Mouse (Mus musculus) midbrain, embryonic 13.5 days (tissue): Measurements from ENCODE around the gene Dennd4c. TPM values are rescaled to one million over a fixed set of nuclear protein-coding genes. Genes with fewer than 3 reads are reported as not detected.

ENCODE experiments used
- ATAC-seq: fragments of 200-750 bp; cut with Nextera tagmentation; 2 replicates; pipeline ENCODE4 v1.8.0; 2017; ENCODE audit warnings: mild to moderate bottlenecking, moderate TSS enrichment, moderate library complexity
- H3K27ac ChIP-seq: fragments of 300-500 bp; sonication (generic); 2 replicates; pipeline ENCODE4 v1.5.1; 2015; ENCODE audit warnings: inconsistent platforms, mild to moderate bottlenecking, moderate library complexity
- H3K27me3 ChIP-seq: fragments of 300-500 bp; sonication (generic); 2 replicates; pipeline ENCODE4 v1.6.1; 2015; ENCODE audit warnings: mild to moderate bottlenecking, inconsistent platforms
- H3K36me3 ChIP-seq: fragments of 300-500 bp; sonication (generic); 2 replicates; pipeline ENCODE4 v1.6.1; 2015; ENCODE audit warnings: mild to moderate bottlenecking, inconsistent platforms
- H3K4me1 ChIP-seq: fragments of 300-500 bp; sonication (generic); replicated peaks from 2 replicates; pipeline ENCODE4 v1.6.1; 2015; ENCODE audit warnings: inconsistent platforms
- H3K4me2 ChIP-seq: fragments of 300-500 bp; sonication (generic); replicated peaks from 2 replicates; pipeline ENCODE4 v1.6.1; 2015; ENCODE audit warnings: moderate library complexity, mild to moderate bottlenecking, inconsistent platforms
- H3K4me3 ChIP-seq: fragments of 300-500 bp; sonication (generic); replicated peaks from 2 replicates; pipeline ENCODE4 v1.5.1; 2015; ENCODE audit warnings: mild to moderate bottlenecking, inconsistent platforms
- H3K9ac ChIP-seq: fragments of 300-500 bp; sonication (generic); replicated peaks from 2 replicates; pipeline ENCODE4 v1.6.1; 2015; ENCODE audit warnings: mild to moderate bottlenecking, inconsistent platforms
- H3K9me3 ChIP-seq: fragments of 300-500 bp; sonication (generic); 2 replicates; pipeline ENCODE4 v1.6.1; 2016; ENCODE audit warnings: mild to moderate bottlenecking, inconsistent platforms
- WGBS: fragments of 180-500 bp; shearing (Covaris S2); methylation state at CpG from one replicate; pipeline ENCODE4 v1.1.7; 2015; 5-methylcytosine and 5-hydroxymethylcytosine counted together
- polyA plus RNA-seq: library from polyadenylated mRNA; unstranded; fragments of >200 nt; fragmentation: Nextera tagmentation; extraction: Ambion mirVana; gene quantifications from 2 replicates; pipeline ENCODE4 v1.2.1, GENCODE M21; 2015

Dennd4c gene
- polyA plus RNA-seq, 1 experiment from 2014 or later: 3.5 TPM

DNA sequence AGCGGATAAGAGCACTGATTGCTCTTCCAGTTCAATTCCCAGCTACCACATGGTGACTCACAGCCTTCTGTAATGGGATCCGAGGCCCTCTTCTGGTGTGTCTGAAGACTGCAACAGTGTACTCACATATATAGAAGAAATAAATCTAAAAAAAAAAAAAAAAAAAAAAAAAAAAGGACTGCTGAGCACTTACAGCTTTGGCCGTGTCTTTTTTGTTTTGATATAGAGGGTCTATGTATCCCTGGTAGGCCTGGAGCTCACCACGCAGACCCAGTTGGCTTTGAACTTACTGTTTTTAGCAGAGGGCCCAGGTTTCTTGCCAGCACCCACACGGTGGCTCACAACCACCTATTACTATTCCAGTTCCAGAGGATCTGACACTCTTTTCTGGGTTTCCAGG, 115.7 kb downstream of the Dennd4c start:
- no peaks in the 10 kb centered on the region for H3K4me1 ChIP-seq
- no peak for ATAC-seq
- no peak overlapping the region for H3K4me2 ChIP-seq
- no peaks in the 10 kb centered on the region for H3K36me3 ChIP-seq
- no peak overlapping the region for H3K27ac ChIP-seq
- H3K9me3 ChIP-seq: no peaks in the 10 kb centered on the region
- H3K27me3 ChIP-seq: no peaks in the 10 kb centered on the region
- 82% methylated on average over 5 of the region's 5 CpGs for WGBS
- H3K9ac ChIP-seq: no peak overlapping the region
- H3K4me3 ChIP-seq: no peak overlapping the region

DNA sequence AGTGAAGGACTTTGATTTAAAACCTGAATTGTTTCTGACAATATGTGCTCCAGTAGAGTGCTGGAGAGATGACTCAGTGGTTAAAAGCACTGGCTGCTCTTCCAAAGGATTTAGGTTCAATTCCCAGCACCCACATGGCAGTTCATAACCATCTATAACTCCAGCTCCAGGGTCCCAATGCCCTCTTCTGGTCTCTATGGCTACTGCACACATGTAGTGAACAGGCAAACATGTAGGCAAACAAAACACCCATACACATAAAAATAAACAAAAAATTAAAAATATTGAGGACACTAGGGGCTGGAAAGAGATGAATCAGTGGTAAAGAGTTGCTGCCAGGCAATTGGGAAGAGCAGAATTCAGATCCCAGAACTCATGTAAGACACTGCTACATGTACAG, 123.6 kb downstream of the Dennd4c start:
- ATAC-seq: no peak
- Histone ChIP-seq H3K4me3 (no peak overlapping the region), H3K27me3 (peaks cover 19% of the 10 kb centered on the region), H3K27ac (no peak overlapping the region), H3K4me1 (peaks cover 23% of the 10 kb centered on the region), H3K4me2 (no peak overlapping the region), H3K36me3 (no peaks in the 10 kb centered on the region), H3K9me3 (no peaks in the 10 kb centered on the region), H3K9ac (no peak overlapping the region)

DNA sequence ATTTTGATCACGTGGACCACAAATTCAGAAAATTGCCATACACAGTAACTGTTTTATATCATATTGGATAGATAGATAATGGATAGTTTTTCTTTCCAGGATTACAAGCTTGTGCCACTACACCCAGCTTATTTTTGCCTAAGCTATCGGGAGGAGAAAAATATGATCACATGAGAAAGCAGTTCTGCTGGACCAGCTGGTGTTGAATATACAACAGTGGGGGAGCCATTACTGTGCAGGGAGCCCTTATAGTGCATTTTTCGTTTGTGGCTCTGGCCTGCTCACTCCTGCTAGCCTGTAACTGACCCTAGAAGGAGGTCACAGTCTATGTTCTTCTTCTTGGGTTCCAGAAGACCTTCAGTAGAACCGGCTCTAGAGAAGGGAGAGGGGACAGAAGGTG, 124.7 kb downstream of the Dennd4c start:
- Histone ChIP-seq H3K9ac (no peak overlapping the region), H3K36me3 (no peaks in the 10 kb centered on the region), H3K4me3 (no peak overlapping the region), H3K9me3 (no peaks in the 10 kb centered on the region), H3K4me1 (peaks cover 23% of the 10 kb centered on the region), H3K27ac (no peak overlapping the region), H3K4me2 (no peak overlapping the region), H3K27me3 (peaks cover 19% of the 10 kb centered on the region)
- ATAC-seq: no peak
- 56% methylated on average over 4 of the region's 4 CpGs for WGBS

DNA sequence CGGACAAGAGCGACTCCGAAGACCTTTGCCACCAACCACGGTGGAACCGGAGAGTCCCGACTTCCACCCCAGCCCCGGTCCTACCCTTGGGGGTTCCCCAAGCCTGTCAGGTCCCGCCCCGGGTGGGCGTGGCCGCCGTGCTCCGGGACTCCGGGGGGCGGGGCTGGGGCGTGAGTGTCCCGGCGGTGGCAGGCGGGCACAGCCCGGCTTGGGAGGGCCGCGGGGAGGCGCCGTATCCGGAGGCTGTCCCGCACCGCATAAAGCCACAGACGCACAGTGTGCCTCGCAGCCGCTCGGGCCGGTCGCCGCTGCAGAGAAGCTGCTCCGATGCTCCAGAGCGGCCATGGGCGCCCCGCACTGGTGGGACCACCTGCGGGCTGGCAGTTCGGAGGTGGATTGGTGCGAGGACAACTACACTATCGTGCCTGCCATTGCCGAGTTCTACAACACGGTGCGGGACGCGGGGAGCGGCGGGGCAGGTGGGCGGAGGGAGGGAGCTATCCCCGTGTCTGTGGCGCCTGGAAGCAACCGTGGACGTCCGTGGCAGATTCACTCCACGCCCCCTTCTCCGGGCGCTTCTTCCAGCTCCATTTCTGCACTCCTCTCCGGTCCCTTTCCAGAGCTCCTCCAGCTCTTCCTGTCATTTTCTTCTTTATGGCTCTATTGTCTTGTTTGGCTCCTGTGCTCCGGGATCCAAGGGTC, 125.9 kb downstream of the Dennd4c start, which contains the start of gene Acer2:
Gene Acer2 (plus strand): TSS at position 251 of the 702 bp plus-strand sequence.
- peak within 1 kb of the TSS; percentile 62 for H3K27ac ChIP-seq
- 0% methylated on average over 56 of the region's 60 CpGs for WGBS

DNA sequence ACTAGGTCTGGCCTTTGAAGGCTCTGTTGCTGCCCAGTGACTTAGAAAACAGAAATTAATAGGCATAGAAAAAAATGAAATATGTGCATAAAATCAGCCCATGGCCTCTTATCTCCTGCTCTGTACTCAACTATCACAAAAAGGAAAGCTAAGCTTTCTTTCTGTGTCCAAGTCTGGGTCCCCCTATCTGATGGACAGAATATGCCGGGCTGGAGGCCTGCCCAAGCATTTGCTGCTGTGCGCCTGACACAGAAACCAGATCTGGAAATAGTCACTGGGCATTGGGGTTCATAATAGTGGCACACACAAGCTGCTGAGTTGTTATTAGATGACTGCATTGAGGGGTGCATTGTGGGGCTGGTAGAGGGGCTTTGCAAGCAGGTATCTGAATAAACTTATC, 131.1 kb downstream of the Dennd4c start:
- Histone ChIP-seq H3K27ac (no peak overlapping the region), H3K36me3 (no peaks in the 10 kb centered on the region), H3K4me1 (peaks cover 17% of the 10 kb centered on the region), H3K27me3 (peaks cover 15% of the 10 kb centered on the region; the same call in 1 of the 2 replicates), H3K9me3 (no peaks in the 10 kb centered on the region), H3K4me3 (no peak overlapping the region), H3K9ac (no peak overlapping the region), H3K4me2 (no peak overlapping the region)
- WGBS: 93% methylated on average over 2 of the region's 2 CpGs
- no peak for ATAC-seq

More for the DNA sequence above, 125.9 kb downstream of the Dennd4c start, which contains the start of gene Acer2:
- Histone ChIP-seq H3K27me3 (peaks cover 19% of the 10 kb centered on the region), H3K9me3 (no peaks in the 10 kb centered on the region), H3K4me3 (peak within 1 kb of the TSS; percentile 72), H3K4me1 (peaks cover 23% of the 10 kb centered on the region), H3K36me3 (no peaks in the 10 kb centered on the region), H3K4me2 (peak within 1 kb of the TSS; percentile 90), H3K9ac (peak within 1 kb of the TSS; percentile 79)
- ATAC-seq: peak; percentile 96

DNA sequence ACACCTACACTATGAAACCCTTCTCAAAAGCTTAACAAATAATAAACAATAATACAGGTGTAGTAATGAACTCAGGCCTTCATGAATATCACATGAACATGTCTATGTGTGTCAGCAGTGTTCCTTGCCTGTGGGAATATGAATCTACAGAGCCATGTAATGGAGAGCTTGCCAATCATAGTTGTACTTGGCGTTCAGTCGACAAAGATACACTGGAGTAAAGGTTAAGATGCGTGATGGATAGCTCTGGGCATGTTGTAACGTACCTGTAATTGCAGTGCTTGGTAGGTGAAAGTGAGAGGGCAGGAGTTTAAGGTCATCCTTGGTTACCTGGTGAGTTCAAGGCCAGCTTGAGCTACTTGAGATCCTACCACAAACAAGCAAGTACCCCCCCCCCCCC, 132.8 kb downstream of the Dennd4c start:
- H3K9ac ChIP-seq: no peak overlapping the region
- no peak overlapping the region for H3K4me2 ChIP-seq
- H3K4me1 ChIP-seq: peaks cover 2% of the 10 kb centered on the region; the same call in 1 of the 2 replicates
- H3K27ac ChIP-seq: no peak overlapping the region
- H3K9me3 ChIP-seq: no peaks in the 10 kb centered on the region
- no peak for ATAC-seq
- H3K27me3 ChIP-seq: peaks cover 6% of the 10 kb centered on the region; the same call in 1 of the 2 replicates
- H3K36me3 ChIP-seq: no peaks in the 10 kb centered on the region
- 86% methylated on average over 4 of the region's 4 CpGs for WGBS
- H3K4me3 ChIP-seq: no peak overlapping the region

DNA sequence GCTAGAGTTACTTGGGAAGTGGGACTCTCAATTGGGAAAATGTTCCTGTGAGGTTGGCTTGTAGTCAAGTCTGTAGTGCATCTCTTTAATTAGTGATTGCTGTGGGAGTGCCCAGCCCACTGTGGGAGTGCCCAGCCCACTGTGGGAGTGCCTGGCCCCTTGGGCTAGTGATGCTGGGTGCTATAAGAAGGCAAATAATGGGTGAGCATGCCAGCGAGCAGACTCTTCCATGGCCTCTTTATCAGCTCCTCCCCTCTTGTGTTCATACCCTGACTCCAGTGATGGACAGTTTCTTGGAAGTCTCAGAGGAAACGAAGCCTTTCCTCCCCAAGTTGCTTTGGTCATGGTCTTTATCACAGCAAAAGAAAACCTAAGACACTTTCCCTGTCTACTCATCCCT, 134.1 kb downstream of the Dennd4c start:
- no peak overlapping the region for H3K9ac ChIP-seq
- no peaks in the 10 kb centered on the region for H3K36me3 ChIP-seq
- no peak overlapping the region for H3K27ac ChIP-seq
- no peak for ATAC-seq
- H3K4me1 ChIP-seq: no peaks in the 10 kb centered on the region
- H3K9me3 ChIP-seq: no peaks in the 10 kb centered on the region
- H3K4me3 ChIP-seq: no peak overlapping the region
- 67% methylated on average over 2 of the region's 2 CpGs for WGBS
- H3K4me2 ChIP-seq: no peak overlapping the region
- H3K27me3 ChIP-seq: no peaks in the 10 kb centered on the region

DNA sequence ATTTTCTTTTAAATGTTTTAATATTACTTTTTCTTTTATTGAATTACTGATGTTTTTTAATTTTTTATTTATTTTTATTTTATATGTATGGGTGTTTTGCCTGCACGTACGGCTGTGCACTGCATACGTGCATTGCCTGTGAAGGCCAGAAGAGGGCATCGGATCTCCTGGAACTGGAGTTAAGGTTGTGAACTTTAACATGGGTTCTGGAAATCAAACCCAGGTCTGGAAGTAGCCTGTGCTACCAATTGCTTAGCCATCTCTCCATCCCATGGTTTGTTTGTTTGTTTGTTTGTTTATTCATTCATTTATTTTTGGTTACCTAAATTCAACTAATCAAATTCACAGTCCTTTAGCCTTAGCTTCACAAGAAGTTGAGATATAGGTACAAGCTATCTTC, 136.6 kb downstream of the Dennd4c start:
- no peak for ATAC-seq
- Histone ChIP-seq H3K4me3 (no peak overlapping the region), H3K27me3 (no peaks in the 10 kb centered on the region), H3K9ac (no peak overlapping the region), H3K4me2 (no peak overlapping the region), H3K27ac (no peak overlapping the region), H3K36me3 (no peaks in the 10 kb centered on the region), H3K9me3 (no peaks in the 10 kb centered on the region), H3K4me1 (no peaks in the 10 kb centered on the region)
- 53% methylated on average over 4 of the region's 4 CpGs for WGBS

DNA sequence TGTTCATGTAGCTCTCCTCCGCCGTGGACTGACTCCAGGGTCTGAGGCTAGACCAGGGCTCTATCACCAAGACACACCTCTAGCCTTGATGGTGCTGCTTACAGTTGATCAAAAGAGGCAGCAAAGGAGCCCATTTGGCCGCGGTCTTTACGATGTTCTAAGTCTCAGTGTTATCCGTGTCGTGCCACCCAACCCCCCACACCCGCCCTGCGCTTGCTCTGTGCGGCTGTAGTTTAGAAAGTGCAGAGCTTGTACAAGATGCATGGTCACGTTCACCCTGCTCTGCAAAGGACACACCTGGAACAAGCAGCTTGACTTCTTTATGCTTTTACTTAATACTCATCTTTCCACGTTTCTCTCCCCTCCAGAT, 137.4 kb downstream of the Dennd4c start:
- Histone ChIP-seq H3K9ac (no peak overlapping the region), H3K4me3 (0 out of 2 replicates have a peak overlapping the region, but pooled peaks have one; percentile 5), H3K9me3 (no peaks in the 10 kb centered on the region), H3K27me3 (no peaks in the 10 kb centered on the region), H3K36me3 (no peaks in the 10 kb centered on the region), H3K4me1 (no peaks in the 10 kb centered on the region), H3K4me2 (peak overlapping the region; percentile 37), H3K27ac (no peak overlapping the region)
- ATAC-seq: peak; percentile 53; the same call in 1 of the 2 replicates
- WGBS: 67% methylated on average over 12 of the region's 12 CpGs

DNA sequence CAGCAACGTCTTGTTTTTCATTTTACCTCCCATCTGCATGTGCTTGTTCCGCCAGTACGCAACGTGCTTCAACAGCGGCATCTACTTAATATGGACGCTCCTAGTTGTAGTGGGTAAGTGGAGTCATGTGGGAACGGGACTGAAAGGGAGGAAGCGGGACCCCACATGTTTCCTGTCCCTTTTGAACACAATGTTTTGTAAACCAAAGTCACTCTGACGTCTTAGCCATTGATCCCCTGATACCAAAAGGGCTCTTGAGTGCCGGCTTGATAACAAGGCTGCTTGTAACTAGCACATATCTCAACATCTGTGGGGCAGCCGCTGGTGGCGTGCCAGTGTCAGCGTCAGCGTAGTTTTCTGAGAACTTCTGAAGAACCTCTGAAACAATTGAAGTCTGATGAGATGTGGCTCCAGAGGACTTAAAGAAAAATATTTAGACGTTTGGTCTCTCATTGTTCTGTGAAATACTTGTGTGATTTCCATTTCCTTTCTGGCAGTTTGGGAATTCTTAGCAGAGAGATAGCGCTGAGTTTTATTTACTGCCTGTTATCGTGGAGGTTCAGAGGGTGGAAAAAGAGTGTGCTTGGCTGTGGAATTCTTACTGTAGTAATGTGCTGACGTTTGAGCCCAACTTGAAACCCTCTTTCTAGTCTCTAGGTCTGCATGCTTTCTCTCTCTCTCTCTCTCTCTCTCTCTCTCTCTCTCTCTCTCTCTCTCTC, 138.0 kb downstream of the Dennd4c start:
- H3K9me3 ChIP-seq: no peaks in the 10 kb centered on the region
- ATAC-seq: no peak
- no peak overlapping the region for H3K27ac ChIP-seq
- 0 out of 2 replicates have a peak overlapping the region, but pooled peaks have one; percentile 5 for H3K4me3 ChIP-seq
- peak overlapping the region; percentile 37 for H3K4me2 ChIP-seq
- H3K9ac ChIP-seq: no peak overlapping the region
- H3K27me3 ChIP-seq: no peaks in the 10 kb centered on the region
- WGBS: 48% methylated on average over 18 of the region's 18 CpGs
- no peaks in the 10 kb centered on the region for H3K4me1 ChIP-seq
- no peaks in the 10 kb centered on the region for H3K36me3 ChIP-seq

DNA sequence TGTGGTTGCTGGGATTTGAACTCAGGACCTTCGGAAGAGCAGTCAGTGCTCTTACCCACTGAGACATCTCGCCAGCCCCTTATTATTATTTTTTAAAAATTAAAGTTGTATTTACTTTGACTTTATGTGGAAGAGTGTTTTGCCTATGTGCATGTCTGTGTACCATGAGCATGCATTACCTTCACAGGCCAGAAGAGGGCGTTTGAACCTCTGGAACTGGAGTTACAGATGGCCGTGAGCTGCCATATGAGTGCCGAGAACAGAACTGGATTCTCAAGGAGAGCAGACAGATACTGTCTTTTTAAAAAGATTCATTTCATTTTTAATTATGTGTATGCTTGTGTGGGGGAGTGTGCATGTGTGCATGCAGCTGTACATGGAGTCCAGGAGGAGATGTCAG, 139.5 kb downstream of the Dennd4c start:
- 68% methylated on average over 5 of the region's 5 CpGs for WGBS
- no peaks in the 10 kb centered on the region for H3K27me3 ChIP-seq
- ATAC-seq: no peak
- H3K4me3 ChIP-seq: no peak overlapping the region
- H3K4me1 ChIP-seq: no peaks in the 10 kb centered on the region
- H3K27ac ChIP-seq: no peak overlapping the region
- no peaks in the 10 kb centered on the region for H3K36me3 ChIP-seq
- H3K9ac ChIP-seq: no peak overlapping the region
- no peak overlapping the region for H3K4me2 ChIP-seq
- no peaks in the 10 kb centered on the region for H3K9me3 ChIP-seq

DNA sequence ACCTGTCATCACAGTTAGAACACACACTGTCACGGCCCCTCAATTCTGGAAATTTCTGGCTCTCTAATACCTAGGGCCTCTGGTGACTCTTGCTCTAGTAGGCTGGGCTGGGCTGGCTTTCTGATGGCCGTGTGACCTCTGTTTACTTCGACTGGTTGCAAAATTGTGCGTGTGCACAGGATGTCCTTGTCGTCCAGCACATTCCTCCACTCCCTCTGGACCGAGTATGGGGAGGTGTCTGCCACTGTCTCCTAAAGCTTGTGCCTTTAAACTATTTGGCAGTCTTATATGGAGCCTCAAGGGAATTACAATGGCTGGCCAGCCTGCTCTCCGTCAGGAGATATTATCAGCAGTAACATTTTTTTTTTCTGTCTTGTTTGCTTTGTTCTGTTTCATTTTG, 149.1 kb downstream of the Dennd4c start:
- Histone ChIP-seq H3K9me3 (no peaks in the 10 kb centered on the region), H3K36me3 (no peaks in the 10 kb centered on the region), H3K4me3 (no peak overlapping the region), H3K27ac (no peak overlapping the region), H3K4me1 (no peaks in the 10 kb centered on the region), H3K4me2 (no peak overlapping the region), H3K27me3 (no peaks in the 10 kb centered on the region), H3K9ac (no peak overlapping the region)
- no peak for ATAC-seq
- WGBS: 86% methylated on average over 7 of the region's 7 CpGs
